Mouse (Mus musculus) erythroblast, embryonic 14.5 days (primary cell): ENCODE results near the gene Paqr6. TPM values are rescaled to one million over a fixed set of nuclear protein-coding genes. Genes with fewer than 3 reads are reported as not detected.

ENCODE experiments used
- H3K27me3 ChIP-seq: 2 replicates; pipeline ENCODE4 v1.6.1; 2012; ENCODE audit warnings: inconsistent platforms; ENCODE audit not compliant: control insufficient read depth
- H3K36me3 ChIP-seq: 2 replicates; pipeline ENCODE4 v1.6.1; 2012; ENCODE audit warnings: mild to moderate bottlenecking, inconsistent platforms; ENCODE audit not compliant: control insufficient read depth
- H3K4me1 ChIP-seq: 2 replicates; pipeline ENCODE4 v1.6.1; 2012; ENCODE audit warnings: inconsistent platforms; ENCODE audit not compliant: control insufficient read depth
- H3K4me3 ChIP-seq: replicated peaks from 2 replicates; pipeline ENCODE3; 2012; ENCODE audit warnings: moderate library complexity, mild to moderate bottlenecking, inconsistent platforms
- H3K9me3 ChIP-seq: 2 replicates; pipeline ENCODE4 v1.6.1; 2012; ENCODE audit warnings: low read length, inconsistent platforms, mixed read lengths; ENCODE audit not compliant: control insufficient read depth
- GATA1 ChIP-seq: IDR thresholded peaks from 2 replicates; pipeline ENCODE4 v1.6.1; 2012; ENCODE audit warnings: low read length, inconsistent platforms, mixed read lengths
- TAL1 ChIP-seq: IDR thresholded peaks from 3 replicates; pipeline ENCODE4 v1.6.1; 2012; ENCODE audit warnings: low read length, inconsistent platforms, mixed read lengths
- polyA plus RNA-seq: library from polyadenylated mRNA; stranded (reverse); fragments of >175 nt; gene quantifications from 2 replicates; pipeline ENCODE4 v1.2.3, GENCODE M21; 2012

Gene Paqr6
- 1.8 and 3.4 TPM in 2 replicates for polyA plus RNA-seq

DNA sequence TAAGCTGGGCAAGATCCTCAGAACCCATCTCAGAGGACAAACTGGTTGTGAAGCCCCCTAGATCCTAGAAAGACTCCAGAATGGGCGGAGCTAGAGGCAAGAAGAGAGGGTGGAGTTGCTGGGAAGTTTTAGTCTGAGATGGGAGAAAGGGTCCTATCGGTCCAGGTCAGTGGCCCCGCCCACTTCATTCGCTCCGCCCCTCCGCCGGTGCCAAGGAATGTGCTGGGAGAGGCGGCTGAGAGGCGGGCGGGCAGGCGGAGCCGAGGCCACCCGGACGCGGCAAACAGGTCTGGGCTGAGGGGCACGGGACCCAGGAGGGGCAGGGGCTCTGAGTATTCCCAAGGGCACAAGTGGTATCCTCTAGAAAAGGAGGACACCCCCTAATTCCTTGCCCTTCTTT lies at the start of gene Paqr6:
TSS of gene Paqr6 (plus strand) at position 248 of the 400 bp plus-strand sequence.
- Histone ChIP-seq H3K4me3 (peak within 1 kb of the TSS; percentile 69), H3K27me3 (peaks cover 27% of the 10 kb centered on the region), H3K4me1 (peaks cover 79% of the 10 kb centered on the region), H3K9me3 (peaks cover 11% of the 10 kb centered on the region), H3K36me3 (peaks cover 56% of the 10 kb centered on the region)
- TF ChIP-seq TAL1 (no peak), GATA1 (no peak)

DNA sequence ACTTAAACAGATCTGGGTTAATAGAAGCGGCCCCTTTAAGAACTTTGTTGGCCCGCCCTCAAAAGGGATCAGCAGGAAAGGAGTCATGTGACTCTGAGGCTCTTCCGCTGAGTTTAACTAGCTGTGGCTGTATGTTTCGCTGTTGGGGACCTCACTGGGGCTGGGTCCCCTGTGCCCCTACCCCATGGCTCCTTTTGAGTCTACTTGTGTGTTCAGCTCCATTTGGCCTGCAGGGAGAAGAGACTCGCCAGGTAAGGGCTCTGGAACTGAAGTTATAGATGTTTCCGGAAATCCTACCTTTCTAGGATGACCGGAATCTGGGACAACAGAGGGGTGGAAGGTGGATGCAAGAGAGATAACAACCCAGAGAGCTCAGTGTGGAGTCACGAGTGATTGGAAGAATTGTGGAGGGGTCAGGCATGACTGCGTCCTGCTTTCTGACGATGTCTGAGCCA lies 39.4 kb upstream of the Paqr6 start, which contains the start of gene Glmp:
TSS of gene Glmp (plus strand) at position 73 of the 455 bp plus-strand sequence.
- no peaks in the 10 kb centered on the region for H3K9me3 ChIP-seq
- TF ChIP-seq TAL1 (no peak), GATA1 (no peak; the same call in 1 of the 2 replicates)
- H3K27me3 ChIP-seq: no peaks in the 10 kb centered on the region
- H3K36me3 ChIP-seq: peaks cover 69% of the 10 kb centered on the region
- peaks cover 27% of the 10 kb centered on the region for H3K4me1 ChIP-seq
- H3K4me3 ChIP-seq: peak within 1 kb of the TSS; percentile 76

DNA sequence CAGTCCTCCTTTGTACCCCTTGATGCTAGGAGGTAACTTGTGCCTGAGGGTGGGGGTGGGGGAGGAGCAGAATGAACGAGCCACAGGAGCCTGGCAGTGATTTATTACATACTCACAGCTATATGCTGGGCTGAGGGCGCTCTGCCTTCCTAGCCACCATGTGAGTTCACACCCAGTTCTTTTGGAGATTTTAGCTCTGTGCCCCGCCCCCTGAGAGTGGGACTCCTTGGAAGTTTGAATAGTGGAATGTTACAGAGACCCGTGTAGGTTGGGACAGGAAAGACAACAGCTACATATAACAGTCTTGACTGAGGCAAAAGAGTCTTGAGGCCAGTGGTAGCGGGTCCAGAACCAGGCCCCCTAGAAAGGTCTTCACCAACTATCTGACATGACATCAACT lies 35.4 kb upstream of the Paqr6 start:
- H3K4me1 ChIP-seq: peaks cover 46% of the 10 kb centered on the region
- peaks cover 6% of the 10 kb centered on the region for H3K9me3 ChIP-seq
- TF ChIP-seq GATA1 (no peak), TAL1 (no peak)
- H3K36me3 ChIP-seq: peaks cover 42% of the 10 kb centered on the region
- no peak overlapping the region for H3K4me3 ChIP-seq
- H3K27me3 ChIP-seq: peaks cover 5% of the 10 kb centered on the region

DNA sequence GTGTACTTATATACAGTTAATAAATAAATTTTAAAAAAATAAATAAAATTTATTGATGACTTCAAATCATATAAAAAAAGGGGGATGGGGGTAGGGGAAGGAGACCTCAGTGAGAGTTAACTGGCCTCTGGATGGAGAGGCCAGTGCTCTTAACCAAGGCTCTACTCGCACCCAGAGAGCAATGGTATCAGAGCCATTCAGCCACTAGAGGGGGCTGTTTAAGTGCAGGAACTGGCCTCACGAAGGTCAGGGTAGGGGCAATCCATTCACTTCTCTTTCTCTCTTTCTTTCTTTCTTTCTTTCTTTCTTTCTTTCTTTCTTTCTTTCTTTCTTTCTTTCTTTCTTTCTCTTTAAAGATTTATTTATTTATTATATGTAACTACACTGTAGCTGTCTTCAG lies 33.1 kb upstream of the Paqr6 start:
- peaks cover 38% of the 10 kb centered on the region for H3K36me3 ChIP-seq
- H3K4me3 ChIP-seq: no peak overlapping the region
- H3K4me1 ChIP-seq: peaks cover 42% of the 10 kb centered on the region
- TF ChIP-seq TAL1: no peak
- TF ChIP-seq GATA1: no peak
- H3K9me3 ChIP-seq: peaks cover 6% of the 10 kb centered on the region
- H3K27me3 ChIP-seq: peaks cover 5% of the 10 kb centered on the region

DNA sequence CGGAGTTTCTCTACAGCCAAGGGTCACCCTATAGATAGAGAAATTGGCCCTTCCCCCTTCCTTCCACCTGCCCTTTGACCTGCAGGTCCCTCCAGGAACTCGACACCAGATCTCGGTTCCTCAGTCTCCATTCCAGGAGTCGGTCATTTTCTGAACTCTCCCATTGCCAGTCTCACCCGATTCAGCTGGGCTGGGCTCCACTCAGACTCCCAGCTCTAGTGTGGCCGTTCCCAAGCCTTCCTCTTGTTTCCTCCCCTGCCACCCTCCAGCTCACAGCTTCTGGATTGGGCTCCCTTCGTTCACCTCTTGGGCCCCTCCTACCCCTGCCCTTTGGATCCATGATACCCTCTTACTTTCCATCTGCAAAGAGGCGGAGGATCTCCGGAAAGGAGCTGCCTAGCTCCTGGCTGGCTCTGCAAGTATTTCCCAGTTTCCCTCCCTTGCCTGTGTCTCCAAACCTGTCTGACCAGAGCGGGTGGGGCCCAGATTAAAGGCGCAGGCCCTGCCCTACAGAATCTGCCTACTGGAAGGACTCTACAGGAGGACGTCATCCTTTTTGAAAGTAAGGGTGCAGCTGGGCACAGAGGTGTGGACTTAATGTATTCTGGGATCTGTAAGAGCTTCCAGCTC lies 30.2 kb upstream of the Paqr6 start:
- H3K4me3 ChIP-seq: peak overlapping the region; percentile 78
- peaks cover 28% of the 10 kb centered on the region for H3K36me3 ChIP-seq
- peaks cover 6% of the 10 kb centered on the region for H3K9me3 ChIP-seq
- peaks cover 60% of the 10 kb centered on the region for H3K4me1 ChIP-seq
- TF ChIP-seq TAL1 (no peak), GATA1 (no peak)
- peaks cover 5% of the 10 kb centered on the region for H3K27me3 ChIP-seq

DNA sequence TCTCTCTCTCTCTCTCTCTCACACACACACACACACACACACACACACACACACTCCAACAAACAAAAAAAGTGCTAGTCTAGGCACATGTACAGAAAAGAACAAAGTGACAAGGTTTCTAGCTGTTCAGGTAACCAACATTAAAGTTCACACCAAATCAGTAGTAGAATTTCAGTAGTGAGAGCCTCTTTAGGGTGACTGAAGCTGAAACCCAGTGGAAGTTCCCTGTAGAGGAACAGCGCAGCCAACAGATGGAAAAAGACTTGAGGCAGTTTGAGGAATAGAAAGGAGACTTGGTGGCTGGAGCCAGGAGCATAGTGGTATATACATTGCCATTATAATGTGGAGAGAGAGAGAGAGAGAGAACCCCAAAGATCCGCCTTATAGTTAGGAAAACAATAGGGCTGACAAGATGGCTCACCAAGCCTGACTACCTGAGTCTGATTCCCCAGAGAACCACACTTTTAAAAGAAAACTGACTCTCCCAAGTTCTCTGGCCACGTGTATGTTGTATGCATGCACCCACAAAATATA lies 29.4 kb upstream of the Paqr6 start:
- Histone ChIP-seq H3K27me3 (peaks cover 5% of the 10 kb centered on the region), H3K36me3 (peaks cover 24% of the 10 kb centered on the region), H3K9me3 (peaks cover 6% of the 10 kb centered on the region), H3K4me1 (peaks cover 66% of the 10 kb centered on the region), H3K4me3 (peak overlapping the region; percentile 78)
- TF ChIP-seq TAL1 (no peak), GATA1 (no peak)

DNA sequence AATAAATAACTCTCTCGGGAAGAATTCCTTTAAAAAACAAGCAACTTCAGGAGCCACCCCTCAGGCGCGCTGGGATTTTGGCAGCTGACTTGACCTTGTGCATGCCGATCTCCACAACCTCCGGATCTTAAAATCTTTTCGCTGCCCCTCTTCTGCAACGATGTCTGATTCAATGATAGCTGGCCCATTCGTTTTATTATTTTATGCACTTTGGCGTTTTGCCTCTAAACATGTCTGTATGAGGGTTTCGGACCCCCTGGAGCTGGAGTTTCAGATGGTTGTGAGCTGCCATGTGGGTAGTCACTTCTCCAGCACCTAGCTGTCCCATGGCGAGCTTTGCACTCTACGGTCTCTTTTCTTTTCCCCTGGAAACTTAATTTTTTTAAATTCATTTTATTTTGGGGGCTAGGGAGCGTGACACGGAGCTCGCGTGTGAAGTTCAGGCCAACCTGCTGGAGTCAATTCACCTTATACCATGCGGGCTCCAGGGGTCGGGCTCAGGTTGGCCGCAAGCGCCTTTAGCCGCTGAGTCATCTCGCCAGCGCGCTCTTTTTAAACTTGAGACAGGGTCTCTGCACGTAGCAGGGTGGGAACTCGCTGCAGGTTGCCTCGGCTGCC lies 28.8 kb upstream of the Paqr6 start:
- H3K4me1 ChIP-seq: peaks cover 70% of the 10 kb centered on the region
- peaks cover 24% of the 10 kb centered on the region for H3K36me3 ChIP-seq
- H3K9me3 ChIP-seq: peaks cover 6% of the 10 kb centered on the region
- H3K27me3 ChIP-seq: peaks cover 5% of the 10 kb centered on the region
- TF ChIP-seq TAL1: no peak
- TF ChIP-seq GATA1: no peak
- peak overlapping the region; percentile 78 for H3K4me3 ChIP-seq

DNA sequence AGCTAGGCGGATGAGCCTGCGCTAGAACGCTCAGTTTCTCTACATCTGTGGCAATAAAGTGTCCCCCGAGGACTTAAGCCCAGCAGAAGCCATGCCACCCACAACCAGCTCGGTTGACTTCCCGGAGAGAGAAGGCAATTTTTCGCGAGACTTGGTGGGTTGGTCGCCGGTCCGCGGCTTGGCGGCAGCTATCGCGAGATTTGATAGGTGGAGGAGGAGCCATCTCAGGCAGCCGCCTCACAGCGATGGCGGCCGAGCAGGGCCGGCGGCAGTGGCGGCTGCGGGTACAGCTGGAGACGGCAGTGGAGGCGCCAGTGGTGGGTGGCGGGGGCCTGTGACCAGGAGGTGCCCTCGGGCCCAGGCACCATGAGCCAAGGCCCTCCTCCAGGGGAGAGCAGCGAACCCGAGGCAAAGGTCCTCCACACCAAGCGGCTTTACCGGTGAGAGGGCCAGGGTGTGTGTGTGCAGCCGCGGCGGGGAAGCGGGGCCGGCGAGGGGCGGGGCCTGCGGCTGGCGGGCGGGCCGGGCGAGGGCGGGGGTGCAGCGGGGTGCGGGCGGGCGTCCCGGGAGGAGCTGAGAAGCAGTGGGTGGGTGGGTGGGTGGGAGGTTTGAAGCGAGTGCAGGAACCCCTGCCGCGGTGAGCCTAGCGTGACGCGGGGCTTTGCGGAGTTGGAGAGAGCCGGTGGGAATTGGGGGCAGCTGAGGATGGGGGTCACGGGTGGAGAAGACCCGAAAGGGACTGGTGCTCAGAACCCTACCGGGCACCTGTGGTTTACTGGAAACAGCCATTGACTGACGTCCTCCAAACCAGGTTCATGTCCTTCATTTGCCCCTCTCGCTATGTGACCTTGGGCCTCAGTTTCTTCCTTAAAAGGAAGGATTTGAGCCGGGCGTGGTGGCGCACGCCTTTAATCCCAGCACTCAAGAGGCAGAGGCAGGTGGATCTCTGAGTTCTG lies 28.0 kb upstream of the Paqr6 start, which contains the start of the genes Tmem79 and Smg5:
TSS of gene Tmem79 (minus strand) at position 91 of the 956 bp plus-strand sequence.
TSS of gene Smg5 (plus strand) at position 203 of the 956 bp plus-strand sequence.
- Histone ChIP-seq H3K36me3 (peaks cover 32% of the 10 kb centered on the region), H3K4me3 (peak within 1 kb of the TSS; percentile 78), H3K9me3 (peaks cover 6% of the 10 kb centered on the region), H3K27me3 (peaks cover 5% of the 10 kb centered on the region), H3K4me1 (peaks cover 78% of the 10 kb centered on the region)
- no peak for TF ChIP-seq TAL1
- TF ChIP-seq GATA1: no peak
